In genomic region chr15:79697011-79697410, GRCm38 (mm10) we compare ENCODE assay signal across 10 mouse cellular contexts. TPM values are rescaled to one million over a fixed set of nuclear protein-coding genes. Genes with fewer than 3 reads are reported as not detected.
DNase-seq lines count a peak whose midpoint lies in the region; ATAC-seq and TF ChIP-seq lines count a peak whose summit lies in the region.
"Had no signal": no experiment of that assay in that cellular context is flagged by ENCODE, and none has a peak within 500 bp of the region (broad histone marks: within the 10 kb centered on the region; RNA-seq: fewer than 3 reads in every experiment).

No protein-coding gene starts in this region.

- no peak for DNase-seq in limb, embryonic 10.5 days (ENCODE audit: low spot score)
- peak; percentile 67 to 69 for DNase-seq in cerebellum, postnatal 25 days
- DNase-seq in hindbrain, postnatal 0 days (ENCODE audit: low spot score): peak; percentile 64
- no peak for DNase-seq in spleen, adult 18-20 months
- DNase-seq in lung, postnatal 25 days (ENCODE audit: low spot score): no peak
- no peak for DNase-seq in lung, postnatal 14 days

- no peak for TF ChIP-seq CTCF in hindbrain, postnatal 0 days (IDR thresholded peaks at IDR 0.05; ENCODE audit: low read depth)

- H3K4me1 ChIP-seq in limb, embryonic 13.5 days: peaks cover 19% of the 10 kb centered on the region
- peaks cover 17% of the 10 kb centered on the region for H3K4me1 ChIP-seq in limb, embryonic 10.5 days
- 0 out of 2 replicates have a peak, but pooled peaks cover 4% of the 10 kb centered on the region for H3K4me1 ChIP-seq in hindbrain, postnatal 0 days (ENCODE audit: insufficient read depth, low read length)

- 90% methylated on average over 6 of the region's 6 CpGs for WGBS in limb, embryonic 13.5 days
- 89% methylated on average over 6 of the region's 6 CpGs for WGBS in limb, embryonic 10.5 days
- WGBS in hindbrain, postnatal 0 days: 39% methylated on average over 6 of the region's 6 CpGs

- H3K27ac ChIP-seq in limb, embryonic 13.5 days: no peak overlapping the region
- no peak overlapping the region for H3K27ac ChIP-seq in limb, embryonic 10.5 days
- peak overlapping the region; percentile 75 for H3K27ac ChIP-seq in hindbrain, postnatal 0 days
- H3K27ac ChIP-seq: heart, embryonic 15.5 days; left cerebral cortex, adult 2 months had no signal

- H3K9me3 ChIP-seq in limb, embryonic 13.5 days: no peaks in the 10 kb centered on the region
- no peaks in the 10 kb centered on the region for H3K9me3 ChIP-seq in limb, embryonic 10.5 days (replicated peaks)
- no peaks in the 10 kb centered on the region for H3K9me3 ChIP-seq in hindbrain, postnatal 0 days (ENCODE audit: low read length)
- H3K9me3 ChIP-seq: heart, embryonic 15.5 days had no signal

- ATAC-seq in limb, embryonic 13.5 days (ENCODE audit: low FRiP score, low read depth): no peak
- ATAC-seq in hindbrain, postnatal 0 days: peak; percentile 74
- 0 out of 2 replicates have a peak, but pooled peaks have one; percentile 20 for ATAC-seq in megakaryocyte-erythroid progenitor cell, adult 5-6 weeks (replicated peaks; ENCODE audit: low FRiP score, low TSS enrichment, poor library complexity, severe bottlenecking)

- no peaks in the 10 kb centered on the region for H3K27me3 ChIP-seq in limb, embryonic 13.5 days
- no peaks in the 10 kb centered on the region for H3K27me3 ChIP-seq in limb, embryonic 10.5 days (ENCODE audit: low read depth, poor library complexity, severe bottlenecking)
- no peaks in the 10 kb centered on the region for H3K27me3 ChIP-seq in hindbrain, postnatal 0 days (ENCODE audit: insufficient read depth, low read length)
- H3K27me3 ChIP-seq: heart, embryonic 15.5 days had no signal

- no peak overlapping the region for H3K4me2 ChIP-seq in limb, embryonic 13.5 days (replicated peaks)
- no peak overlapping the region for H3K4me2 ChIP-seq in hindbrain, postnatal 0 days (ENCODE audit: low read depth, low read length)
- H3K4me2 ChIP-seq: heart, embryonic 15.5 days had no signal

- no peak overlapping the region for H3K4me3 ChIP-seq in limb, embryonic 13.5 days
- no peak overlapping the region for H3K4me3 ChIP-seq in limb, embryonic 10.5 days
- no peak overlapping the region for H3K4me3 ChIP-seq in hindbrain, postnatal 0 days (ENCODE audit: low read length)
- H3K4me3 ChIP-seq: heart, embryonic 15.5 days; left cerebral cortex, adult 2 months had no signal

- H3K36me3 ChIP-seq in limb, embryonic 13.5 days: peaks cover 33% of the 10 kb centered on the region
- H3K36me3 ChIP-seq in limb, embryonic 10.5 days: peaks cover 44% of the 10 kb centered on the region
- H3K36me3 ChIP-seq in hindbrain, postnatal 0 days (ENCODE audit: insufficient read depth, low read length): no peaks in the 10 kb centered on the region; the same call in 1 of the 2 replicates

- H3K9ac ChIP-seq in limb, embryonic 13.5 days: 0 out of 2 replicates have a peak overlapping the region, but pooled peaks have one; percentile 19
- no peak overlapping the region for H3K9ac ChIP-seq in hindbrain, postnatal 0 days (replicated peaks; ENCODE audit: low read length)
- H3K9ac ChIP-seq: heart, embryonic 15.5 days had no signal

RNA-seq across cellular contexts. Expression of gene Gtpbp1, which starts 6.4 kb away (rescaled TPM):
- polyA plus RNA-seq in limb, embryonic 13.5 days (2015; fragmentation: Nextera tagmentation; extraction: Ambion mirVana): 37.1 and 40.8 TPM in 2 replicates
- 48.6 and 53.9 TPM in 2 replicates for polyA plus RNA-seq in limb, embryonic 10.5 days (2016; fragmentation: Nextera tagmentation; extraction: Ambion mirVana)
- 88.2 and 91.7 TPM in 2 replicates for total RNA-seq in hindbrain, postnatal 0 days (2014; rRNA removed)
- 36.7 and 38.3 TPM in 2 replicates for polyA plus RNA-seq in hindbrain, postnatal 0 days (2015; fragmentation: Nextera tagmentation; extraction: Ambion mirVana)
- total RNA-seq in megakaryocyte-erythroid progenitor cell, adult 5-6 weeks (2014; fragmentation: Nextera tagmentation): 73.3 and 79.3 TPM in 2 replicates
- 99.5 and 126 TPM in 2 replicates for total RNA-seq in megakaryocyte-erythroid progenitor cell, adult 5-6 weeks (2017)

RNA-seq across cellular contexts. Expression of gene Josd1, which starts 9.3 kb away (rescaled TPM):
- 24.8 and 26.7 TPM in 2 replicates for polyA plus RNA-seq in limb, embryonic 13.5 days (2015; fragmentation: Nextera tagmentation; extraction: Ambion mirVana)
- 23.8 and 24.6 TPM in 2 replicates for polyA plus RNA-seq in limb, embryonic 10.5 days (2016; fragmentation: Nextera tagmentation; extraction: Ambion mirVana)
- 53.3 and 57.9 TPM in 2 replicates for total RNA-seq in hindbrain, postnatal 0 days (2014; rRNA removed)
- polyA plus RNA-seq in hindbrain, postnatal 0 days (2015; fragmentation: Nextera tagmentation; extraction: Ambion mirVana): 18.1 and 20.0 TPM in 2 replicates
- 43.6 and 59.8 TPM in 2 replicates for total RNA-seq in megakaryocyte-erythroid progenitor cell, adult 5-6 weeks (2014; fragmentation: Nextera tagmentation)
- total RNA-seq in megakaryocyte-erythroid progenitor cell, adult 5-6 weeks (2017): 43.8 and 49.8 TPM in 2 replicates

RNA-seq across cellular contexts. Expression of gene Tomm22, which starts 26.4 kb away (rescaled TPM):
- polyA plus RNA-seq in limb, embryonic 13.5 days (2015; fragmentation: Nextera tagmentation; extraction: Ambion mirVana): 221 and 226 TPM in 2 replicates
- 253 and 284 TPM in 2 replicates for polyA plus RNA-seq in limb, embryonic 10.5 days (2016; fragmentation: Nextera tagmentation; extraction: Ambion mirVana)
- 139 and 149 TPM in 2 replicates for total RNA-seq in hindbrain, postnatal 0 days (2014; rRNA removed)
- 239 and 241 TPM in 2 replicates for polyA plus RNA-seq in hindbrain, postnatal 0 days (2015; fragmentation: Nextera tagmentation; extraction: Ambion mirVana)
- 195 and 205 TPM in 2 replicates for total RNA-seq in megakaryocyte-erythroid progenitor cell, adult 5-6 weeks (2014; fragmentation: Nextera tagmentation)
- total RNA-seq in megakaryocyte-erythroid progenitor cell, adult 5-6 weeks (2017): 85.4 and 108 TPM in 2 replicates

RNA-seq across cellular contexts. Expression of gene Cby1, which starts 38.0 kb away (rescaled TPM):
- polyA plus RNA-seq in limb, embryonic 13.5 days (2015; fragmentation: Nextera tagmentation; extraction: Ambion mirVana): 55.1 and 59.5 TPM in 2 replicates
- 58.4 and 65.6 TPM in 2 replicates for polyA plus RNA-seq in limb, embryonic 10.5 days (2016; fragmentation: Nextera tagmentation; extraction: Ambion mirVana)
- 48.2 and 54.2 TPM in 2 replicates for total RNA-seq in hindbrain, postnatal 0 days (2014; rRNA removed)
- 91.5 and 92.0 TPM in 2 replicates for polyA plus RNA-seq in hindbrain, postnatal 0 days (2015; fragmentation: Nextera tagmentation; extraction: Ambion mirVana)
- 18.3 and 32.9 TPM in 2 replicates for total RNA-seq in megakaryocyte-erythroid progenitor cell, adult 5-6 weeks (2014; fragmentation: Nextera tagmentation)
- total RNA-seq in megakaryocyte-erythroid progenitor cell, adult 5-6 weeks (2017): 57.0 and 65.7 TPM in 2 replicates

RNA-seq across cellular contexts. Expression of gene Fam227a, which starts 38.3 kb away (rescaled TPM):
- polyA plus RNA-seq in limb, embryonic 13.5 days (2015; fragmentation: Nextera tagmentation; extraction: Ambion mirVana): 1.4 and 2.2 TPM in 2 replicates
- 1.0 and 2.1 TPM in 2 replicates for polyA plus RNA-seq in limb, embryonic 10.5 days (2016; fragmentation: Nextera tagmentation; extraction: Ambion mirVana)
- total RNA-seq in hindbrain, postnatal 0 days (2014; rRNA removed): 6.4 and 8.4 TPM in 2 replicates
- 2.1 and 3.1 TPM in 2 replicates for polyA plus RNA-seq in hindbrain, postnatal 0 days (2015; fragmentation: Nextera tagmentation; extraction: Ambion mirVana)
- total RNA-seq in megakaryocyte-erythroid progenitor cell, adult 5-6 weeks (2014; fragmentation: Nextera tagmentation): 1.1 and 11.4 TPM in 2 replicates
- total RNA-seq in megakaryocyte-erythroid progenitor cell, adult 5-6 weeks (2017): 2.2 TPM in 1 of 2 replicates, not detected in the other

Comparison
In these comparisons a context has a peak if more than half of its experiments do, and no peak if none do; other contexts are left out.
1. DNase-seq: peak in cerebellum, postnatal 25 days (2 of 2) and hindbrain, postnatal 0 days (single experiment); none in limb, embryonic 10.5 days (single experiment), spleen, adult 18-20 months (0 of 2), lung, postnatal 25 days (single experiment) and lung, postnatal 14 days (single experiment).